Comparison of ENCODE assay signal across 9 mouse cellular contexts in the genomic region with DNA sequence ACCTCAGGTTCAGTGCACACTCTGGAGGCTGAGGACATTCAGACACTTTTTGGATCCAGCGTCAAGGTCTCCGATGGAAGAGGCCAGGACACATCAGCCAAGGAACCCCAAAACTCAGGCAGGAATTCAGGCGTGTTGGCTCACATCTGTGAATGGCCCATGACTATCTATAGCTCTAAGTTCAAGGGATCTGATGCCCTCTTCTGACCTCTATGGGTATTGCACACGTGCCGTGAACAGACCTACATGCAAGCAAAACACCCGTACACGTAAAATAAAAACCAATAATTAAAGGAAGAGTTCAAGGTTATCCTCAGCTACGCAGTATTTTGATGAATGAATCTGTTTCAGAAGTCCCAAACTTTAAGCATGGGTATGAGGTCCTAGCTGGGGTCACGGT. TPM values are rescaled to one million over a fixed set of nuclear protein-coding genes. Genes with fewer than 3 reads are reported as not detected.
A peak's percentile ranks its signal among the peaks of the same experiment; 100 is the strongest.
DNase-seq lines count a peak whose midpoint lies in the region; ATAC-seq and TF ChIP-seq lines count a peak whose summit lies in the region.
"Had no signal": no experiment of that assay in that cellular context is flagged by ENCODE, and none has a peak within 500 bp of the region (broad histone marks: within the 10 kb centered on the region; RNA-seq: fewer than 3 reads in every experiment).

No protein-coding gene starts in this region.

- 87% methylated on average over 9 of the region's 9 CpGs for WGBS in kidney, embryonic 14.5 days
- WGBS in forebrain, embryonic 16.5 days, result 81% methylated on average over 9 of the region's 9 CpGs

- no peak overlapping the region for H3K9ac ChIP-seq in kidney, embryonic 14.5 days (ENCODE audit: low read depth, low read length)
- no peak overlapping the region for H3K9ac ChIP-seq in forebrain, embryonic 16.5 days (replicated peaks; ENCODE audit: low read depth, low read length)
- H3K9ac ChIP-seq: forebrain, embryonic 12.5 days had no signal

- H3K4me2 ChIP-seq in kidney, embryonic 14.5 days (replicated peaks; ENCODE audit: low read depth, low read length), result no peak overlapping the region
- H3K4me2 ChIP-seq in forebrain, embryonic 16.5 days (ENCODE audit: low read length), result no peak overlapping the region
- H3K4me2 ChIP-seq: forebrain, embryonic 12.5 days had no signal

- H3K9me3 ChIP-seq in kidney, embryonic 14.5 days (ENCODE audit: control insufficient read depth, low read length), result no peaks in the 10 kb centered on the region
- H3K9me3 ChIP-seq in forebrain, embryonic 16.5 days (ENCODE audit: control insufficient read depth, low read length), result no peaks in the 10 kb centered on the region
- H3K9me3 ChIP-seq: forebrain, embryonic 12.5 days had no signal

- no peak for ATAC-seq in kidney, embryonic 14.5 days (ENCODE audit: low FRiP score, low TSS enrichment)
- no peak for ATAC-seq in forebrain, embryonic 16.5 days

- H3K4me1 ChIP-seq in kidney, embryonic 14.5 days (ENCODE audit: control insufficient read depth, insufficient read depth, low read length), result no peaks in the 10 kb centered on the region
- peaks cover 8% of the 10 kb centered on the region; the same call in 1 of the 2 replicates for H3K4me1 ChIP-seq in forebrain, embryonic 16.5 days (replicated peaks; ENCODE audit: control insufficient read depth, insufficient read depth, low read length)

- TF ChIP-seq POLR2A in brain, embryonic 14.5 days (IDR thresholded peaks at IDR 0.05; ENCODE audit: borderline replicate concordance, extremely low read depth, insufficient read depth, insufficient read length, poor library complexity, severe bottlenecking), result no peak

- H3K27ac ChIP-seq in kidney, embryonic 14.5 days (ENCODE audit: low read depth, low read length), result no peak overlapping the region
- no peak overlapping the region for H3K27ac ChIP-seq in forebrain, embryonic 16.5 days (ENCODE audit: low read length)
- H3K27ac ChIP-seq: forebrain, embryonic 12.5 days had no signal

- peaks cover 21% of the 10 kb centered on the region; the same call in 1 of the 2 replicates for H3K36me3 ChIP-seq in kidney, embryonic 14.5 days (ENCODE audit: control insufficient read depth, insufficient read depth, low read length)
- no peaks in the 10 kb centered on the region for H3K36me3 ChIP-seq in forebrain, embryonic 16.5 days (ENCODE audit: control insufficient read depth, insufficient read depth)
- H3K36me3 ChIP-seq: forebrain, embryonic 12.5 days had no signal

- peak; percentile 52 to 60 for DNase-seq in kidney, postnatal 4 days
- DNase-seq in ES-CJ7 (ENCODE audit: low read depth, low spot score), result peak; percentile 75
- no peak for DNase-seq in brain, embryonic 14.5 days (ENCODE audit: low read depth)
- DNase-seq in natural killer cell, adult 2 months (ENCODE audit: low spot score in 2 of 2), result peak; percentile 20 to 34
- no peak for DNase-seq in cerebellum, postnatal 36 days
- DNase-seq: adrenal gland, postnatal 25 days had no signal

- TF ChIP-seq CTCF in brain, embryonic 14.5 days (IDR thresholded peaks at IDR 0.05; ENCODE audit: borderline replicate concordance, extremely low read depth, insufficient read depth, insufficient read length), result peak; percentile 41; the same call in 1 of the 2 replicates

- H3K27me3 ChIP-seq in kidney, embryonic 14.5 days (ENCODE audit: control insufficient read depth, insufficient read depth, low read length), result no peaks in the 10 kb centered on the region
- H3K27me3 ChIP-seq in forebrain, embryonic 16.5 days (replicated peaks; ENCODE audit: control insufficient read depth, insufficient read depth, low read length), result no peaks in the 10 kb centered on the region
- H3K27me3 ChIP-seq: forebrain, embryonic 12.5 days had no signal

- H3K4me3 ChIP-seq in kidney, embryonic 14.5 days (ENCODE audit: low read length), result no peak overlapping the region
- no peak overlapping the region for H3K4me3 ChIP-seq in forebrain, embryonic 16.5 days (replicated peaks; ENCODE audit: low read length)
- H3K4me3 ChIP-seq: forebrain, embryonic 12.5 days had no signal

RNA-seq across cellular contexts. Expression of a gene that starts 27.0 kb away (rescaled TPM):
- 293 and 406 TPM in 2 replicates for polyA plus RNA-seq in kidney, embryonic 14.5 days (2014; fragmentation: Nextera tagmentation; extraction: Ambion mirVana)
- 242 and 333 TPM in 2 replicates for polyA plus RNA-seq in brain, embryonic 14.5 days (2012; rRNA removed)
- polyA plus RNA-seq in forebrain, embryonic 16.5 days (2015; fragmentation: Nextera tagmentation; extraction: Ambion mirVana), result 253 and 266 TPM in 2 replicates

RNA-seq across cellular contexts. Expression of a gene that starts 49.6 kb away (rescaled TPM):
- polyA plus RNA-seq in kidney, embryonic 14.5 days (2014; fragmentation: Nextera tagmentation; extraction: Ambion mirVana), result 5.3 and 9.9 TPM in 2 replicates
- polyA plus RNA-seq in brain, embryonic 14.5 days (2012; rRNA removed), result 1.4 and 3.4 TPM in 2 replicates
- 0.63 and 0.73 TPM in 2 replicates for polyA plus RNA-seq in forebrain, embryonic 16.5 days (2015; fragmentation: Nextera tagmentation; extraction: Ambion mirVana)

Comparison
In these comparisons a context has a peak if more than half of its experiments do, and no peak if none do; other contexts are left out.
1. DNase-seq: peak in kidney, postnatal 4 days (2 of 2), ES-CJ7 (single experiment) and natural killer cell, adult 2 months (2 of 2); none in brain, embryonic 14.5 days (single experiment) and cerebellum, postnatal 36 days (0 of 2).